Mouse (Mus musculus) C2C12 (cell line): Measurements from ENCODE around the gene Tmem14a.

Experiments used
- CTCF ChIP-seq: IDR thresholded peaks from one replicate; pipeline ENCODE4 v1.5.1; 2011; ENCODE audit not compliant: control insufficient read depth, insufficient read depth, insufficient read length
- USF1 ChIP-seq: IDR thresholded peaks from one replicate; pipeline ENCODE4 v1.6.1; 2011; ENCODE audit warnings: low read depth, mild to moderate bottlenecking, control low read depth, moderate library complexity

DNA sequence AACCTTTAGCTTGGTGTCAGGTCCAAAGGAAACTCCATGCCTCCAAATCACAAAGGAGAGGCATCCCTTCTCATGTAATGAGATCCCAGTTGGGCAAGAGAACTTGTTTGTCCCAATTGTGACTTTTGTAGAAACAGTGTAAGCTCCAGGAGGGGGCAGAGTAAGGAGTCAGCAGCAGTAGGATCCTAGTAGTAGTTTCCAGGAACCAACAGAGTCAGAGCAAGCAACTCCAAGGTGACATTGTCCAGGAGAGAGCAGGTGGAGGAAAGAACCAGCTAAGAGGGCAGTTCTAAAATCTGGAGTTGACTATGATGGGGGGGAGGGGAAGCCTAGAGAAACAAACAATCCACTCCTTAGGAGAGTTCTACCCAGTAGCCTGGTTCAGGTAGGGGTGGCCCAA lies 29.5 kb downstream of the Tmem14a start:
- TF ChIP-seq USF1 (no peak), CTCF (no peak)
